Comparison of ENCODE assay signal across 10 mouse cellular contexts in the genomic region with DNA sequence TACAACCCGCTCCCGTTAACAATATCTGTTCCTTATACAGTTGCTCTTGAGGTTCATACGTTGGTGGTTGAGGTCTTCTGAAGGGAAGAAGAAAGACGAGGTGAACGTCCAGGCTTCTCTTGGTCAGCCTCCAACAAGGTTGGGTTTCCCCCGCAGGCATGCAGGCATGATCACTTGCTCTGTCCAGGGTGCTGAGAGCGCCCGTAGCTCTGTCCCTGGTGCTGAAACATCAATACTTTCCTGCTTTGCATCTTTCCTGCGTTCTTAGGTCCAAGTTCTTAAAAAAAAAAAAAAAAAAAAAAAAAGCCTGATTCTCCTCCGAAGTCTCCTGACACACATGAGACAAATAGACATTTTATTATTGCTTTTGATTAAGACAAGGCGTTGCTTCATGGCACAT. TPM values are rescaled to one million over a fixed set of nuclear protein-coding genes. Genes with fewer than 3 reads are reported as not detected.
DNase-seq lines count a peak whose midpoint lies in the region; ATAC-seq lines count a peak whose summit lies in the region.
"Had no signal": no experiment of that assay in that cellular context is flagged by ENCODE, and none has a peak within 500 bp of the region (broad histone marks: within the 10 kb centered on the region; RNA-seq: fewer than 3 reads in every experiment).

No protein-coding gene starts in this region.

- H3K4me1 ChIP-seq in midbrain, embryonic 11.5 days (ENCODE audit: control insufficient read depth, insufficient read depth, low read length) = peaks cover 43% of the 10 kb centered on the region

- WGBS in midbrain, embryonic 11.5 days = 3% methylated on average over 11 of the region's 11 CpGs

- no peaks in the 10 kb centered on the region for H3K27me3 ChIP-seq in midbrain, embryonic 11.5 days (ENCODE audit: control insufficient read depth, insufficient read depth, low read length)

- H3K36me3 ChIP-seq in midbrain, embryonic 11.5 days (ENCODE audit: control insufficient read depth, insufficient read depth, low read length) = no peaks in the 10 kb centered on the region
- H3K36me3 ChIP-seq: embryonic facial prominence, embryonic 13.5 days; limb, embryonic 13.5 days had no signal

- no peak for ATAC-seq in midbrain, embryonic 11.5 days (ENCODE audit: low FRiP score)
- no peak; the same call in 1 of the 2 replicates for ATAC-seq in megakaryocyte-erythroid progenitor cell, adult 5-6 weeks (replicated peaks; ENCODE audit: low FRiP score, low TSS enrichment, poor library complexity, severe bottlenecking)

- H3K4me3 ChIP-seq in midbrain, embryonic 11.5 days (ENCODE audit: low read depth, low read length) = no peak overlapping the region
- H3K4me3 ChIP-seq: embryonic facial prominence, embryonic 13.5 days; limb, embryonic 13.5 days had no signal

- no peak overlapping the region; the same call in 1 of the 2 replicates for H3K9ac ChIP-seq in midbrain, embryonic 11.5 days (ENCODE audit: low read length)
- H3K9ac ChIP-seq: embryonic facial prominence, embryonic 13.5 days; limb, embryonic 13.5 days had no signal

- peak; percentile 33 to 45 for DNase-seq in layer of hippocampus, postnatal 14 days (ENCODE audit: low spot score in 2 of 2)
- no peak for DNase-seq in layer of hippocampus, adult 18-20 months (ENCODE audit: low spot score in 2 of 2)
- peak; percentile 63 to 75 for DNase-seq in adrenal gland, adult 18-20 months (ENCODE audit: low spot score in 2 of 2)
- peak; percentile 63 for DNase-seq in gastrocnemius, adult 18-20 months (ENCODE audit: low spot score)
- peak; percentile 79 for DNase-seq in kidney, adult 9 months
- peak; percentile 97 for DNase-seq in midbrain, embryonic 11.5 days (ENCODE audit: low spot score, missing footprints)
- DNase-seq in spleen, postnatal 4 days (ENCODE audit: low spot score in 2 of 2) = peak; percentile 68 to 86

- peak overlapping the region; percentile 80 for H3K4me2 ChIP-seq in midbrain, embryonic 11.5 days
- H3K4me2 ChIP-seq: embryonic facial prominence, embryonic 13.5 days; limb, embryonic 13.5 days had no signal

- no peak overlapping the region for H3K27ac ChIP-seq in midbrain, embryonic 11.5 days (ENCODE audit: low read depth, low read length)
- H3K27ac ChIP-seq: embryonic facial prominence, embryonic 13.5 days; limb, embryonic 13.5 days had no signal

- H3K9me3 ChIP-seq in midbrain, embryonic 11.5 days (ENCODE audit: control insufficient read depth, low read length) = no peaks in the 10 kb centered on the region
- H3K9me3 ChIP-seq: embryonic facial prominence, embryonic 13.5 days; limb, embryonic 13.5 days had no signal

RNA-seq across cellular contexts. Expression of a gene that starts 2.0 kb away (rescaled TPM):
- total RNA-seq in layer of hippocampus, postnatal 14 days (2021) = not detected
- total RNA-seq in layer of hippocampus, adult 18-20 months (2021) = not detected
- not detected for total RNA-seq in adrenal gland, adult 18-20 months (2021)
- under 1 TPM; 0.30 to 0.43 TPM for total RNA-seq in gastrocnemius, adult 18-20 months (2021)
- 4.7 and 5.6 TPM in 2 replicates for polyA plus RNA-seq in midbrain, embryonic 11.5 days (2014; fragmentation: Nextera tagmentation; extraction: Ambion mirVana)
- total RNA-seq in megakaryocyte-erythroid progenitor cell, adult 5-6 weeks (2014; fragmentation: Nextera tagmentation) = not detected in 2 replicates
- total RNA-seq in megakaryocyte-erythroid progenitor cell, adult 5-6 weeks (2017) = 0.23 TPM in 1 of 2 replicates, not detected in the other
- polyA plus RNA-seq: embryonic facial prominence, embryonic 13.5 days had no signal

RNA-seq across cellular contexts. Expression of a gene that starts 19.9 kb away (rescaled TPM):
- 10 to 100 TPM; 57.9 to 65.2 TPM for total RNA-seq in layer of hippocampus, postnatal 14 days (2021)
- total RNA-seq in layer of hippocampus, adult 18-20 months (2021) = 10 to 100 TPM; 56.6 to 61.9 TPM
- total RNA-seq in adrenal gland, adult 18-20 months (2021) = 10 to 100 TPM; 39.1 to 46.2 TPM
- 1 to 10 TPM; 8.6 to 9.7 TPM for total RNA-seq in gastrocnemius, adult 18-20 months (2021)
- 38.9 and 42.4 TPM in 2 replicates for polyA plus RNA-seq in midbrain, embryonic 11.5 days (2014; fragmentation: Nextera tagmentation; extraction: Ambion mirVana)
- 27.0 and 34.0 TPM in 2 replicates for total RNA-seq in megakaryocyte-erythroid progenitor cell, adult 5-6 weeks (2014; fragmentation: Nextera tagmentation)
- 10.6 and 26.2 TPM in 2 replicates for total RNA-seq in megakaryocyte-erythroid progenitor cell, adult 5-6 weeks (2017)

RNA-seq across cellular contexts. Expression of a gene that starts 33.0 kb away (rescaled TPM):
- total RNA-seq in layer of hippocampus, postnatal 14 days (2021) = not detected
- not detected for total RNA-seq in layer of hippocampus, adult 18-20 months (2021)
- total RNA-seq in adrenal gland, adult 18-20 months (2021) = under 1 TPM in 1 of 2 experiments, not detected in 1; 0.32 TPM
- not detected for total RNA-seq in gastrocnemius, adult 18-20 months (2021)
- polyA plus RNA-seq in midbrain, embryonic 11.5 days (2014; fragmentation: Nextera tagmentation; extraction: Ambion mirVana) = not detected in 2 replicates
- total RNA-seq in megakaryocyte-erythroid progenitor cell, adult 5-6 weeks (2014; fragmentation: Nextera tagmentation) = not detected in 2 replicates
- total RNA-seq in megakaryocyte-erythroid progenitor cell, adult 5-6 weeks (2017) = not detected in 2 replicates
- polyA plus RNA-seq: embryonic facial prominence, embryonic 13.5 days; limb, embryonic 13.5 days had no signal

RNA-seq across cellular contexts. Expression of a gene that starts 40.0 kb away (rescaled TPM):
- total RNA-seq in layer of hippocampus, postnatal 14 days (2021) = 1 to 10 TPM; 1.2 to 2.2 TPM
- 1 to 10 TPM; 2.1 to 4.2 TPM for total RNA-seq in layer of hippocampus, adult 18-20 months (2021)
- under 1 TPM in 1 of 2 experiments, not detected in 1; 0.13 TPM for total RNA-seq in adrenal gland, adult 18-20 months (2021)
- under 1 TPM in 1 of 2 experiments, not detected in 1; 0.07 TPM for total RNA-seq in gastrocnemius, adult 18-20 months (2021)
- polyA plus RNA-seq in midbrain, embryonic 11.5 days (2014; fragmentation: Nextera tagmentation; extraction: Ambion mirVana) = 0.89 and 0.98 TPM in 2 replicates
- total RNA-seq in megakaryocyte-erythroid progenitor cell, adult 5-6 weeks (2014; fragmentation: Nextera tagmentation) = 0.55 TPM in 1 of 2 replicates, not detected in the other
- 0.09 TPM in 1 of 2 replicates, not detected in the other for total RNA-seq in megakaryocyte-erythroid progenitor cell, adult 5-6 weeks (2017)

RNA-seq across cellular contexts. Expression of a gene that starts 52.2 kb away (rescaled TPM):
- 100 to 1,000 TPM; 153 to 159 TPM for total RNA-seq in layer of hippocampus, postnatal 14 days (2021)
- total RNA-seq in layer of hippocampus, adult 18-20 months (2021) = 100 to 1,000 TPM in 1 of 2 experiments, 10 to 100 TPM in 1; 98.1 to 114 TPM
- total RNA-seq in adrenal gland, adult 18-20 months (2021) = 100 to 1,000 TPM in 1 of 2 experiments, 10 to 100 TPM in 1; 79.3 to 181 TPM
- total RNA-seq in gastrocnemius, adult 18-20 months (2021) = 10 to 100 TPM; 36.3 to 50.4 TPM
- polyA plus RNA-seq in midbrain, embryonic 11.5 days (2014; fragmentation: Nextera tagmentation; extraction: Ambion mirVana) = 4,130 and 4,246 TPM in 2 replicates
- total RNA-seq in megakaryocyte-erythroid progenitor cell, adult 5-6 weeks (2014; fragmentation: Nextera tagmentation) = 542 and 559 TPM in 2 replicates
- total RNA-seq in megakaryocyte-erythroid progenitor cell, adult 5-6 weeks (2017) = 268 and 336 TPM in 2 replicates

Comparison
In these comparisons a context has a peak if more than half of its experiments do, and no peak if none do; other contexts are left out.
1. DNase-seq: peak in layer of hippocampus, postnatal 14 days (2 of 2), adrenal gland, adult 18-20 months (2 of 2), gastrocnemius, adult 18-20 months (single experiment), kidney, adult 9 months (single experiment), midbrain, embryonic 11.5 days (single experiment) and spleen, postnatal 4 days (2 of 2); none in layer of hippocampus, adult 18-20 months (0 of 2).